Mouse (Mus musculus) 416B (cell line): Measurements from ENCODE around the gene Anxa6.
"Not testable (repeated sequence)": the region's sequence is repeated elsewhere in the genome, so short reads cannot be mapped to it uniquely, and the experiment has no call there.

Experiments used
- DNase-seq: peaks from one replicate; pipeline ENCODE4 v3.0.0; 2011; ENCODE audit warnings: low read depth

The Anxa6 gene

DNA sequence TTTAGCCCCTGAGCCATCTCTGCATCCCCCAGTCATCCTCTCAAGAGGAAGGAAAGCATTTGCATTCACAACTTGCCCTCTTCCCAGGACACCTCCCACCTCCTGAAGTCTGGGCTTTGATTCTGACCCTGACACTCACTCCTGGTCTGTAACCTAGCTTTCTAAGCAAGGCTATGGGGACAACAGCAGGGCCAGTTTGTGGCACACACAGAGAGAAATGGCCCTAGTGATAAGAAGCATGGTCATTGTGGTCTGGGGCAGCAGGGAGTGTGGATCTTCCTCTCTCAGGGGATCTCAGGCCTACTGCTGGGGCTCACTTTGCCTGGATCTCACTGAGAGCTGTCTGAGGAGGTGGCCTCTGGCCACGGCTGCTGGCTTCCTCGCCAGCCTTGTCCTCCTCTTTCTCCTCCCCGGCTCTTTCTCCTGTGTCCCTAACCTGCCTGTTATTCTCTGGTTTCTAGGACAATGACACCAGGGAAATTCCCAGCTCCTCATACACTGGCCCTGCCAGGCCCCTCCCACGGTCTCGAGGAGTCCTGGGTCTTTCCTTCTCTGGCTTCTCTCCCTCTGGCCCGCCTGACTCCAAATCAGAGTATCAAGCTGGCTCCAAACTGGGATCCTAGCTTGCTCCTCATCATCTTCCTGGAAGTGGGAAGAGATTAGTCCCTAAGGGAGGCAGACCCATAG is 71.9 kb downstream of the Anxa6 start:
- DNase-seq = peak; percentile 54

DNA sequence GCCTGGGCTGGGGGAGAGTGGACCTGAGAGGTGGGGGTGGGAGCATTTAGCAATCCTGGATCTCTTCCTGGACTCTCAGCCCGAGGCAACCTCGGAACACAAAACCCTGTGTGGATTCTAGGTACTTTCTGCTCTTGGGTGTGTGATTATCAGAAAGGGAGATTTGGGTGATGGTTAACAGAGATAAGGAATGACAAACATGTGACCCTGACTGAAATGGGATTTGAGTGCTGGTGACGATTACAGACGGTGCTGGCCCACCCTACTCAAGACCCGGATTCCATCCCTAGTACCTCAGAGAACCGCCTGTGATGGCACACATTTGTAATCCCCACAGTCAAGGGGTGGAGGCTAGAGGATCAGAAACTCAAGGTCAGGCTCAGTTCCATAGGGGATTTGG is 73.0 kb downstream of the Anxa6 start:
- DNase-seq = no peak

DNA sequence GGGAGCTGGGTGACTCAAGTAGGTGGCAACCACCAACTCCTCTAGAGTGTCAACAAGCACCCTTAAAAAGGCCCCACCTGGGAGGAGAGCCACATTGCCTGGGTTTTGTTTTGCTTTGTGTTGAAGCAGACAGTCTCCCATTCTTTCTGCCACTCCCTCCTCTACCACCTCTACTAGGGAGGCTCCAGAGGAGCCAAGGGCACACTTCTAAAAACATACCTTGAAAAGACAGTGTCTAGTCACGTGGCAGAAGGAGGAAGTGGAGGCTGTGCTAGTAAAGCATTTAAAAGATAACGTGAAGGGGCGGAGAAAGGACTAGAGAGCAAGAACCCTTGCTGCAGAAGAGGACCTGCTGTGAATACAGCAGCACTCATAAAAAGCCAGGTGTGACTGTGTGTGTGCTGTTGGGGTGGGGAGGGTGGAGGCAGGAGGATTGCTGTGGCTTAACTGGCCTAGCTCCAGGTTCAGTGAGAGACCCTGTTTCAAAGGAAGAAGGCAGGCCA is 74.6 kb downstream of the Anxa6 start:
- DNase-seq = peak; percentile 48

DNA sequence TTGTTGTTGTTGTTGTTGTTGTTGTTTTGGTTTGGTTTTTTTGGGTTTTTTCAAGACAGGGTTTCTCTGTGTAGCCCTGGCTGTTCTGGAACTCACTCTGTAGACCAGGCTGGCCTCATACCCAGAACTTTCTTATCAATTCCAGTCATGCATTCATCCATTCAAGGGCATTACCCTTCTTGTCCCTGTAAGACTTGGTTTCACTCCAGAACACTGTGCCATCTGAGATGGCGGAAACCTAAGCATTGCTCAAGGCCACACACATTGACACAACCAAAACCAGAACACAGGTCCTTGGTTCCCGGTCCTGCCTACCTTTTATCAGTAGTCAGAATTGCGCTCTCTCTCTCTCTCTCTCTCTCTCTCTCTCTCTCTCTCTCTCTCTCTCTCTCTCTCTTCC is 75.5 kb downstream of the Anxa6 start:
- not testable (repeated sequence) for DNase-seq

DNA sequence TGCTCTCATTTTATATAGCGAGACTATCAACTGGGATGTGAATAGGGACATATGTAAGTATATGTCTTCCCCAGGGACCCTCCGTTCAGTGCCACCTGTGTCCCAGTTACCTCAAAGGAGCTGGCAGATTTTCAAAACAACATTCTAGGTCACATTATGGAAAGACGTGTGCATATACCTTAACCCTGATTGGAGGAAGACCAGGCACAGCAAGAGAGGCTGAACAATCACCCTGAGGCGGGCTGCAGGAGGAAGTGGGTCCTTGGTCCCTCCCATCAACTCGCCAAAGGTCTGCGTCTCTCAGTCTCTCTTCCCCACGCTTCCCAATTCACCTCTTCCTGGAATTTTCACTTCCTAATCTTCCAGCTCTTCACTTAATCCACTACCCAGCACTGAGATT is 76.3 kb downstream of the Anxa6 start:
- no peak for DNase-seq

DNA sequence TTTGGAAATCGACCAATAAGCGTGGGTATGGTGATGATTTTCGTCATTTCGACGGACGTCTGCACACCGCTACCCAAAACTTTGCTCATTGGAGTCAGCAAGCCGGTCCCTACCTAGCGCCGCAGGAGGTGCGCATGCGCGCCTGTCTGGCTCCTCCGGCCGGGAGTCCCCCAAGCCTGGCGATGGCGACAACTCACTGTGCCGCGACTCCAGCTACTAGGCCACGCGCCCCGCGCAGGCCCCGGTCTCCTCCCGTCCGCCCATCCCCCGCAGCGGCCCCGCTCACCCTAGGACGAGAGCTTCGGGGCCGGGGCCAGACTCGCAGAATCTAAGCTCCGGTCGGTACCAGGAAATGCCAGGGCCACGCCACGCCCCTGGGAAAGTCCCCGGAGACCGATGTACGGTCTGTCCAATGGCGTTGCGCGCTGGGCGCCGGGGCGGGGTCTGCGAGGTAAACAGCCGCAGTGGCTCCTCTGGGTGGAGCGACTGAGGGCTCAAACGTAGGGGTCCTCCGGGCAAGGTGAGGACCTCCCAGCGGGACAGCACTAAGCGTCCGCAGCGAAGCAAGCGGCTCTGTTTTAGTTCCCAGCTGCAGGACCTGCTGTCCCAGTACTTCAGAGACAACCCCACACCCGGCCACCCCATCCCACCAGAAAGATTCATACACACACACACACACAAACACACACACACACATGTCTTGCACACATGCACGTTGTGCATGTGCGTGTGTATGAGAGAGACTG is 77.3 kb downstream of the Anxa6 start:
- peak; percentile 96 for DNase-seq

DNA sequence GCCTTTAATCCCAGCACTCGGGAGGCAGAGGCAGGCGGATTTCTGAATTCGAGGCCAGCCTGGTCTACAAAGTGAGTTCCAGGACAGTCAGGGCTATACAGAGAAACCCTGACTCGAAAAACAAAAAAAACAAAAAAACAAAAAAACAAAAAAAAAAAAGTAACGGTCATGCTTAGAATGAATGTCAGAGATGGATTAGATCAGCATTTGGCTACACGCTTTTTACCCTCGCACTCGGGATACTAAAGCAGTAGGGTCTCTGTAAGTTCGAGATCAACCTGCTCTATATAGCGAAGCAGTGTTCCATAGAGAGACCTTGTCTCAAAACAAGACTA is 77.9 kb downstream of the Anxa6 start:
- not testable (repeated sequence) for DNase-seq

DNA sequence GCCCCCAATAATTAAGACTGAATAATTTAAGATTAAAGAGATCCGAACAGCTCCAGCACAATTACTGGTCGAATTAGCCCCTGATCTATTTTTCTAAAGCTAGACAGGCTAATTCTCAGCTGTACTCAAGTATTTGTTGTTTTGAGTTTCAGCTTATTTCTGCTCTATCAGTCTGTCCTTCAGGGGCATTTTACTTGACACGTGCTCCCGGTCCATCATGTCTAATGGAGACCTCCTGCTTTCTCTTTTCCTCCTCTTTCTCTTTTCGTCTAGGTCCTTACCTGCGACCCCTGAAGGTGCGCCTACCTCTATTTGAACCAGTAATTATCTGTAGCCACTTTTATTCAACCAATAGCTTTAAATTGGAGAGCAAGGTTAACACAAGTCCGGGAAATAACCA is 78.5 kb downstream of the Anxa6 start:
- DNase-seq = peak; percentile 36

DNA sequence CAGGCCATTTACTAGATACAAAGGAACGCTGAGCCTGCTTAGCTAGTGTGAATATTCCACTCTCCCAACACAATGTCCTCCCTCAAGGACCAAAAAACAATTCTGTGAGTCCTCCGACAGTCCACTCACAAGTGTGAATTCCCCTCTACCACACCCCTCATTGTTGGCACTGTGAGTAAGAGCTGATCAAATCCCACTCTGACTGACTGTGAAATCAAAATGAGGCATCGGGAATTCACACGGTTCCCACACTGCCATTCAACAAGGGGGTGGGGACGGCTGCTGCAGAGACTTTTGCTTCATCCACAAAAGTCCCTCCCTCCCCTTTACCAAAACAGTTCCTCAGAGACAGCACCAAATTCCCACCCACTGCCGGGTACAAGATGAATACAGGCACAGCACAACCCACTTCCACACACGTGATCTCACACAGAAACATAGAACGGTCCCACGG is 79.2 kb downstream of the Anxa6 start:
- peak; percentile 56 for DNase-seq

DNA sequence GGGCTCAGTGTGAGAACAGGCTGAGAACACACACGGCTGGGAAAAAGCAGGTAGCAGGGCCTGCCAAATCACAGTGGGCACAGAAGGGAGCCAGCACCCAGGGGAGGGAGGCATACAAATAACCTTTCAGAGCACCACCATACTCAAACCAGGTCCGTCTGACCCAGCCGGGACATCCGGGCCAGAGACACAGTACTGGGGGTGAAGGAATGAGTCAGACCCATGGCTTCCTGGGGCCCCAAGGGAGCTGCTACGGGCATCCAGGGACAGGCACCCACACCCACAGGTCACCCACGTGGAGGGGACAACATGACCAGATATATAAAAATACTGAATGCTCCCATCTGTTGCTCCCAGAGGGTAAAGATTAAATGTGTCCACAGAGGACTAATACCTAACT is 80.6 kb downstream of the Anxa6 start:
- DNase-seq = peak; percentile 43

DNA sequence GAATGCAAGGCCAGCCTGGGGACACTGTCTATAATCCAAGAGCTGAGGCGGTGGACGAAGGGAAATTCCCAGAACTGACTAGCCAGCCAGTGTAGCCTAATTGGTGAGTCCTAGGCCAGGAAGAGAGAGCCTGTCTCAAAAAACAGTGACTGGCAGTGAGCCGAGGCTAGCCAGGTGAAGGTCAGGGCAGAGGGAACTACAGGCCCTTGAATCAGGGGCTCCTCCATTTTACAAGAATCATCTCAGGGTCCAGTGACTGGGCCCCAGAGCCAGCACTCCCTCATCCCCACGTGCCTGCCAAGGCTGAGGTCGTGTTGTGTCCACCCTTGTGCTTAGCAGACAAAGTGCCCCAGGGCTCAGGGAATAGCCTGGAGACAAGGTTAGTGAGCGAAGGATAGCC is 82.6 kb downstream of the Anxa6 start:
- DNase-seq = no peak

DNA sequence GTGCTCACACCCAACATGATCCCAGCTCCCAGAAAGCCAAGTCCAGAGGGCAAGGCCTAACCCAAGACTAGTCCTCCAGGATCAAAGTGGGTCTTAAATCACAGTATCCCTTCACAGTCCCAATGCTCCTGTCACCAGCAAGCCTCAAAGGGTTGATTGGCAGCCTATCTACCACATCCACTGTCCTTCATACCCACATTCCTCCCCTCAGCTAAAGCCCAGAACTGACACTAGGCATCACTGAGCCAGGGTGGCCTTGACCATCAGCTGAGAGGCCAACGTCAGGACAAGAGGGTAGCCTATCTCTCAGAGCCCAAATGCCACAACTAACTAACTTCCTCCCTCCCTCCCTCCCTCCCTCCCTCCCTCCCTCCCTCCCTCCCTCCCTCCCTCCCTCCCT is 83.5 kb downstream of the Anxa6 start:
- no peak for DNase-seq

DNA sequence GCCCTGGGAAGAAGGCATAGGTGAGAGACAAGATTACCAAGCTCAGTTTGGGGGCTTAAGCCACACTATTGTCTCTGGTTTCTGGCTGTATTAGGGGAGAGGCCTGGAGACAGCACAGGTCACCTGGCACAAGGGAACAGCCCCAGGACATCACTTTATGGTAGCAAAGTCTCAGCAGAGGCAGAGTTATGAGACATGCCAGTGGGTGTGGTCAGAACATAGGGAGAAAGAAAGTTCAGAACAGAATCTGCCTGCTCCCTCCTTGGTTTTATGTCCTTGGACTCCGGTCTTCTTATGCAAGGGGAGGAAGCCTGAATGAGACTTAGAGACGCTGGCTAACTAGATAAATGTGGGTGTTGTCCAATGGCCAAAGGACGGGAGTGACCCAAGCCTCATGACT is 88.5 kb downstream of the Anxa6 start:
- peak; percentile 30 for DNase-seq

DNA sequence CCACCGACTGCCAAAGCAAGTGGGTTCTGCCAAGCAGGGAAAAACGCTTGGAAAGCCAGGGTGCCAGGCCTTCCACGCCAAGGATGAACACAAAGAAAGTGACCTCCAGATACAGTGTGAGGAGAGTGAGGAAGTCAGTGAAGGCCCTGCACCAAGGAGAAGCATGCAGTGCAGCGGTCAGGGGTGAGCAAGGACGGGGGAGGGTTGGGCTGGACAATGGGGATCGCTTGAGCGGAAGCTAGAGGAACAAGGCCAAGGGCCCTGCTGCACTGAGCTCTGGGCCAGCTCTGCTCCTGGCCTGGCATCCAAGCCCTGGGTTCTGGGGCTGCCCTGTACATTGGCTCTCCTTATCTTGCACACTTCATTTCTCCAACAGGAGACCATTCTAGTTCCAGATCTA is 93.2 kb downstream of the Anxa6 start:
- DNase-seq = no peak

DNA sequence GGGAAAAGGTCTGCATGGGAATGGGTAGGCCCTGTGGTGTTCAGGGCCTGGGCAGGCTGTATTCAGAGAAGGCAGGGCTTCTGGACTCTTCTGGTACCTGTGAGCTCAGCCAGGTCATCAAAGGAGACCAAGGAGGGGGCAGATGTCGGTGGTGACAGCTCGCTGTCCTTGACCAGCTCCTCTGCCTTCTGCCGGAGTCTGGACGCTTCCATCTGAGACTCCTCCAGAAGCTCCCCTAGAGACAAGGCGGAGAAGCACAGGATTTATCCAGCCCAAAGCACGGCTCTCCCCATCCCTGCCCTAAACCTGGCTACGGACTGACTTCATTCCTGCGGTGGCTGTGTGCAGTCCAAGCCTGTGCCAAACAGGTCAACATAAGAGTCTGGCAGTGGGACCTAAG is 93.7 kb downstream of the Anxa6 start:
- DNase-seq = no peak

DNA sequence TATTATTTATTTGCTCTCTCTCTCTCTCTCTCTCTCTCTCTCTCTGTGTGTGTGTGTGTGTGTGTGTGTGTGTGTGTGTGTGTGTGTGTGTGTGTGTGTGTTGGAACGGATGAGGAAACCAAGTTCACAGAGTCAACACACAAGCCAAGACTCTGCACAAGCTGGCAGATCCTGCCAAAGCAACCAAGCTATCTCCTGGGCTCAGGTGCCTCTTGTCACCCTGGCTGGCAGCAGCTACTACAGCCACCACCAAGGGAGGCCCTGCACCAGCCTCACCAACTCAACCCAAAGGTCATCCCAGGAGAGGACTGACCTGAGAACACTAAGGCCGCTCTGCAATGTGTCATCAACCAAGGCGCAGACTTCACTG is 96.5 kb downstream of the Anxa6 start:
- DNase-seq = peak; percentile 58

DNA sequence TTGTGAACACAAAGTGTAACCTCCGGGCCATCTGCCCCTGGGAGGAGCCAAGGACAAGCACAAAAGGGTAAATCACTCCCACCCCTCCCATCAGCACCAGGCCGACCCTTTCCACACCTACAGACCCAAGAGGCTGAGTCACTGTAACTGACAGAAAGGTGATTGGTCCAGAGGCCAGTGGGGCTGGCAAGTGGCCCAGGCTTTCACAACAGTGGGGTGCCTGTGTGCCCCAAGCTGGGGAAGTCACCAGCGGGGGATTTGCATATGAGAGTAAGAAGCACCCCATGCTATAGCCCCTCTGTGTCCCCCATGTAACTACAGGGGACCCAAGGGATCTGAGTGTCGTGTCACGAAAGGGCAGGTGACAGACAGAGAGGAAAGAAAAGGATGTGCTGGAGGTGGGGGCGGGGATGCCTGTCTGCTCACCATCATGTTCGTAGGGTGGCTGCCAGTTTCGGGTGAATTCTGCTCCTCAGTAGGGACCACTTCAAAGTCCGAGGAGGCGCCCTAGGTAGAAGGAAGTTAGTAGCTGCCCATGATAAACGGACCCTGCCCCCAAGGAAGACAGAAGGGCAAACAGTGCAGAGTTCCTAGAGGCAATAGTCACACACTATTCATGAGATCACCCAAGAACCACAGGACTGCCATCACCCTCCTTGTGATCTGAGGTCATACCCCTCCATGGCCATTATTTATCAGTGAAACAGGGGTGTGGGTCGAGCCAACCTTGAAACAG is 97.0 kb downstream of the Anxa6 start:
- peak; percentile 92 for DNase-seq

DNA sequence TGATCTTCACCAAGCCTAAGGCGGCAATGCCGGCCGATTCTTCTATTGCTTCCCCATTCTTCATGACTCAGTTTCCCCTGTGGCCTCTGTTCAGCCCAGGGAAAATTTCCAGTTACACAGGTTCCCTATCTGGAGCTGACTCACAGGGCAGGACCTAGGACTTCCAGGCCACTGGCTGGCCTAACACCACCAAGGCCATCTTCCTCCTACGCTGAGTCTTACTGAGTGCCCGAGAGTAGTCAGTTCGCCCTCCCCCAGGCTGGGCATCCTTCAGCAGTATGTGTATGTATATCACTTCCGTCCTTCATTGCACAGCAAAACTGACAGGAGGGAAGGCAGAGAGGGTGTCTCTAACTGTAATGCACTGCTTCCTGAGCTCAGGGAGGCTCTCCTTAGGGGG is 99.0 kb downstream of the Anxa6 start:
- DNase-seq = peak; percentile 69

DNA sequence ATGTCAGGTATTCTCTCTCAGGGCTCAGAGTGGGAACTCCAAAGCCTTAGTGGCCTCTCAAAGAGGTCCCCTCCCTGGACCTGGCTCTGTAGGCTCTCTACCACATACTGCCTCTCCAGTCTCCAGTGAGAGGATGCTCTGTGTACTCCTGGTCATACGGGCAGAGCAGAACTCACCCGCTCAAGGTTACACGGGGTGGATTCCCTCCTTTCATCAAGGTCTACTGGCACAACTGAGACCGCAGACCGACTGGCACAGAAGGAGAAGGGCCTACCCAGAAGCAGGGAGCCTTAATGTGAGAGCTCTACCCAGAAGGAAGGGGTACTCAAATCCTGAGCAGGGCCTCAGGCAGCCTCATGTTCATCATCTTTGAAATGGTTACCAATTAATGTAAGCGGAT is 100.7 kb downstream of the Anxa6 start:
- no peak for DNase-seq

DNA sequence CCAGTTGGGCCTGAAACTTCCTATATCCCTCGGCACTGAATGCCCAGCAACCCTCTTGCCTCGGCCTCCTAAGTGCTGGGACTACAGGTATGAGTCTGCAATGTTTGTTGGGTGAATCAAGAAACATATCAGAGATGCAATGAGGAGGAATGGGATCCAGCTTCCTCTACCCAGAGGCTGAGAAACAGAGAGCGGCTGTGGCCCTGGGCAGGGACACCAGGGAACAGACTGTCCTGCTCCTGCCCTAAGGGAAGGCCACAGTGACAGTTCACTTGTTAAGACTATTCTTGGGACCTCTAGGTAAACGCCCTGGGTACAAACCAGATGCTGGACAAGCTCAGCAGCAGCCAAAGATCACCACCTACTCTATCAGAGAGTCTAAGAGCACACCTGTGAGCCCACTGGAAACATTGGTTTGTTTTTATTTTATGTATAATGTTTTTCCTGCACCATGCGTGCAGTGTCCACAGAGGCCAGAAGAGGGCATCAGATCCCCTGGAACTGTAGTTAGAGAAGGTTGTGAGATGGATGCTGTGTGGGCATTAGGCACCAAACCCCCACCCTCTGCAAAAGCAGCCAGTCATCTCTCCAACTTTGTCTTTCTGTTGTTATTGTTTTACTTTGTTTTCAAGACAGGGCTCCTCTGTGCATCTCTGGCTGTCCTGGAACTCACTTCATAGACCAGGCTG is 101.7 kb downstream of the Anxa6 start:
- peak; percentile 57 for DNase-seq

DNA sequence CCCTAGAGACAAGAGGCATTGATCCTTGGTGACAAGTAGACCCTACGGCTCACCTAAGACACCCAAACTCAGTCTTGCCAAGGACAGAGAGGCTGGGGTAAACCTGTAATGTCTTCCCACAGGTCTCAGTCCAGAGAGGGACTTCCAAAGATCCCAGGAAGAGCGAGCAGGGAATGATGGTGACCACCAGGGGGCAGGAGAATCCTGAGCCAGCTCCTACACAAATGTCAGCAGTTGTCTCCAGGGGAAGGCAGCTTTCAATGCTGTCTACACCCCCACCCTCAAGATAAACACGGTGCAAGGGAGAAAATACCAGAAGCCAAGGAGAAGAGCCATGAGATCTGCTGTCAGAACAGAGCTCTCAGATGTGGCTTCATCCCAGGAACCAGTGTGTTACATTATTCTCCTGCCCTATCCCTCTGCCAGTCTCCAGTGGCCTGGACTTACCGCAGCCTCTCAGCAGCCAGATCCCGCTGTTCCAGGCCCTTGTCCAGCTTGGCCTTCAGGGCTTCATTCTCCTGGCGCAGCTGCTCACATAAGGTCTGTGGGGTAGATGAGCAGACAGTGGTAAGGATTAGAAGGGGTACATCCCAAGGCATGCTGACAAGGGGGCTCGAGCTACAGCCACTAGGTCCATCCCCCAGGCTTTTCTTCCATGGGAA is 102.8 kb downstream of the Anxa6 start:
- peak; percentile 53 for DNase-seq

DNA sequence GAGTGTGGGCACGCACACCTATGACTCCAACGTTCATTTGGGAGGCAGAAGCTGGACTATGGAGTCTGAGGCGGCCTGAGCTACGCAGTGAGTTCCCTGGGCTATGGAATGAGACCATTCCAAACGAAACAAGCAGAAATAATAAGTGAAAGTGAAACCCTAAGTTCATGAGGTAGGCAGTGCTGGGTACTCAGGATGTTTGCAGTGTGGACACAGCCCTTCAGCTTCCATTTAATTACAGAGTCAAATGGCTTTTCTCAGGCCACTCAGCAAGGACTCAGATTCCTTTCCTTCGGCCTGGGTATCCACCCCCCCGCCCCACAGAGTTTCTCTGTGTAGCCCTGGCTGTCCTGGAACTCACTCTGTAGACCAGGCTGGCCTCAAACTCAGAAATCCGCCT is 103.5 kb downstream of the Anxa6 start:
- DNase-seq = no peak
